Mouse (Mus musculus) layer of hippocampus, postnatal 10 days (tissue): Measurements from ENCODE around the gene Gpcpd1. TPM values are rescaled to one million over a fixed set of nuclear protein-coding genes. Genes with fewer than 3 reads are reported as not detected.

Experiments used
- DNase-seq, 2 experiments: peaks; one replicate each; pipeline ENCODE4 v3.0.0; 2021; ENCODE audit warnings: low spot score in 2 of 2
- total RNA-seq, 2 experiments: library from RNA; stranded (reverse); gene quantifications; 2 replicates each; pipeline ENCODE4 v1.2.3; 2021

Gene Gpcpd1
- total RNA-seq, 2 experiments from 2014 or later: 99.4 to 112 TPM

- DNase-seq: no peak
These were observed 2.5 kb upstream of the Gpcpd1 start for GRCm38 (mm10) chr2:132589906-132590538.

GRCm38 (mm10) chr2:132586006-132586405 lies 1.5 kb downstream of the Gpcpd1 start:
- DNase-seq: no peak

GRCm38 (mm10) chr2:132584191-132584590 lies 3.3 kb downstream of the Gpcpd1 start:
- DNase-seq: no peak

DNA sequence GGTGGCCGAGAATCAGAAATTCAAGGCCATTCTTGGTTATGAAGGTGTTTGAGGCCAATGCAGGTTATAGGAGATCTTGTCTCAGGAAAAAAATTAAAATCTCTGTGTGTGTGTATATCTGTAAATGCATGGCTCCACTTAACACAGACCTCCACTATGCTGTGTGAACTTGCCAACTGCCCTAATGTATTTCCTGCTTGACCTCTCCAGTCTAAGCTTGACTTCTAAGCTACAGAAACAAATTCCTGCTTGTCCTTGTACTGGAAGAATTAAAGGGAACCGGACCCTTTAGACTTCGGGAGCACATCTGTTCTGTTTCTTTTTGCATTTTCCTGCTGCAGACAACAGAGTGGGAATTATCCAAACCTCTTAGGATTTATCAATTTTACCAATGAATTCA lies 4.4 kb downstream of the Gpcpd1 start:
- DNase-seq: no peak

- DNase-seq: peak; percentile 84
These were observed 5.3 kb downstream of the Gpcpd1 start for GRCm38 (mm10) chr2:132582227-132582626.

- DNase-seq: no peak
These were observed 7.8 kb downstream of the Gpcpd1 start for GRCm38 (mm10) chr2:132579689-132580088.

- DNase-seq: no peak
These were observed 8.8 kb downstream of the Gpcpd1 start for GRCm38 (mm10) chr2:132578711-132579110.

DNA sequence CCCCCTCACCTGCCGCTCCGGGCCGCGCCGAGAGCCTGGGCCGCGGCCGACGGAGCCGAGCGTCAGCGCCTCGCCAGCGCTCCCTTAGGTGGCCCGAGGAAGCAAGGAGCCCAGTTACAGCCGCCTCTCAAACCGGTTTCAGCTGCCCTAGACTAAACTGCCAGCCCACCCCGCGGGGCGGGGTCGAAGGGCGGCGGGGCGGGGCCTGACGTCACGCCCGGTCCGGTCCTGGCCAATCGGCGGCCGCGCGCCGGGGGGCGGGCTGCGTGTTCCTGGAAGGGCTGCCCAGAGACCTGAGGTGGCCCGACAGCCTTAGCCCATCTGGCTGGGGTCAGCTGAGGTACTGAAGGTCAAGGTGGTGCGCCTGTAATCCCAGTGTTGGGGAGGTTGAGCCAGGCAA lies 9.5 kb downstream of the Gpcpd1 start:
- peak; percentile 97 to 98 for DNase-seq

DNA sequence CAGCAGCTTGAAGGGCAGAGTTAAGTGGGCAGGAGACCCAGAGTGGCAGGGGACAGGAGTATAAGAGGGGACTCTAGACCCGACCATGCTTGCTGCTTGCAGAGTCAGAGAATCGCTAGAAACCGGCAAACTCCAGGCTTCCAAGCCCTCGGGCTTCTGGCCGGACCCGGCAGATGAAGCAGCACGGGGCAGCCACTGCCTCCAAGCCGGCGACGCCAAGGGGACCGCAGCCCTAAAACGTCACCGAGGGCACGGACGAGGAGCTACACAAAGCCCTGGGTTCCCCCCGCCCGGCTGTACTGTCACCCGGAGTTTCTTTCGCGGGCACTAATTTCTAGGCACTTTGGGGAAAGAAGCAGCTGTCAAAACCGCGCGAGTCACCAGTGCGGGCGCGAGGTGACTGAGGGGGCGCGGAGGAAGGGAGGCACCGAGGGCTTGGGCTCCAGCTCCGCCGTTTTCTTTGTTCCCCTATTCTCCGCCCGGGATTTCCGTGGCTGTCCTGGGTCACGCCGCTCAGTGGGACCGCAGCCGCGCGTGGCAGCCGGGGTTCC lies 10.0 kb downstream of the Gpcpd1 start:
- peak in 1 of 2 experiments; percentile 64 for DNase-seq

GRCm38 (mm10) chr2:132576522-132577135 lies 10.9 kb downstream of the Gpcpd1 start:
- no peak for DNase-seq

GRCm38 (mm10) chr2:132575759-132576439 lies 11.6 kb downstream of the Gpcpd1 start:
- peak; percentile 44 to 45 for DNase-seq

- DNase-seq: no peak
These were observed 12.3 kb downstream of the Gpcpd1 start for GRCm38 (mm10) chr2:132575256-132575655.

- DNase-seq: no peak
These were observed 14.2 kb downstream of the Gpcpd1 start for GRCm38 (mm10) chr2:132573280-132573679.

- peak in 1 of 2 experiments; percentile 3 for DNase-seq
These were observed 14.9 kb downstream of the Gpcpd1 start for GRCm38 (mm10) chr2:132572651-132573050.

DNA sequence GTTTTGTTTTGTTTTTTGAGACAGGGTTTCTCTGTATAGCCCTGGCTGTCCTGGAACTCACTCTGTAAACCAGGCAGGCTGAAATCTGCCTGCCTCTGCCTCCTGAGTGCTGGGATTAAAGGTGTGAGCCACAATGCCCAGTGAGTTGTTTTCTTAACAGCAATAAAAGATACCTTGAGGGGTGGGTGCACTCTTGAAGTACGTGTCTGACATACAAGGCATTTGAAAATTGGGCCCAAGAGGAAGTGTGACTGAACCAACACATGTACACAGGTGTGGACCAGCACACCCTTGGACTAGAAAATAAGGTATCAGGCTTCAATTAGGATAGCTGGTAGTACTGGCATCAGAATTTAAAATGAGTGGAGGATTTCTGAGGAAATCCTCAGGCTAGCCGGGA lies 16.2 kb downstream of the Gpcpd1 start:
- DNase-seq: no peak

- DNase-seq: no peak
These were observed 16.7 kb downstream of the Gpcpd1 start for GRCm38 (mm10) chr2:132570869-132571268.

DNA sequence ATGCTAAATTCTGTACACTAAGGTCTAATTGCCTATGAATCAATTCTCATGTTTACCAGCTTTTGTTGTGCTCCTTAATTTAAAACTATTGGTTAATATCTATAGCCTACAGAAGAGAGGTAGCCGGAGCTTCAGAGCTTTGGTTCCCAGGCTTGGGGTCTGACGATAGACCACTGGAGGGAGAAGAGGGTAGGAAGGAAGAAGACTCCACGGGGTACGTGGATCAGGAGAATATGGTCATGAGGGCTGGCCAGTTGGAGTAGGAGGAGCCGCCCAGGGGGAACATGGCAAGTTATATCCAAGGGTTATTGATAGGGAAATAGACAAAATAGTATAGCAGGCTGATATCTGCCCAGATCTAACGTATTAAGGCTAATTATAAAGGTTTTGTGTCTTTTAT lies 17.8 kb downstream of the Gpcpd1 start:
- no peak for DNase-seq

GRCm38 (mm10) chr2:132567414-132567813 lies 20.1 kb downstream of the Gpcpd1 start:
- DNase-seq: no peak

DNA sequence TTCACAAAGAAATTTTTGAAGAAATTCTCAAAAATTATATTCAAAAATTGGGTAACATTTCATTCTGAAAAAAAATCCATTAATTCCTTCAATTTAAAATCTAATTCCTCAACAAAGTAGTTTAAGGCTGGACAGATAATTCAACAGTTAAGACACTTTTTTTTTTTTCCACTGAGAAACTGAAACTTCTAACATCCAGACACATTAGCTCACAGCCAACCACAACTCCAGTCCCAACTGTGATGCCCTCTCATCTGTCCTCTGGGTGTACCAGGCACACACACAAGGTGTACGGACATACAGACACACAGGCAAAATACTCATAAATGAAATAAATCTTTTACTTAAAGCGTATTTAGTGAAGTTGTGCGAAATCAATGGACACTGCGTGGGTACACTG lies 25.7 kb downstream of the Gpcpd1 start:
- DNase-seq: no peak

DNA sequence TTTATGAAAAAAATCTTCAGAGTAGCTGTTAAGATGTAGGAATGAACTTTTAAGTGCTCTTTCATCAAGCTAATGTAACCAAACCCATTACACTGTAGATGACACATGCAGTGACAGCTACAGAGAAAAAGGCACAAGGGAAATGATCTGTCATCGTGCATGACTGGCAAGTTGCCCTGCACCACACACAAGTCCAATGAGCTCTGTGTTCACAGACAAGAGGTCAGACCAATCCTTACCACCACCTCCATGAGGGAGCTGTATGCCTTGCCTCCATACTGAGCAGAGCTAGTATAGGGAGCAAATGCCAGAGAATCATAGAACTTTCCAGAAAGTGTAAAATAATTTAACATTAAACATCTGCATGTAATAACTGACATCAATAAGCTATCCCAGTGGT lies 59.7 kb downstream of the Gpcpd1 start:
- DNase-seq: no peak

DNA sequence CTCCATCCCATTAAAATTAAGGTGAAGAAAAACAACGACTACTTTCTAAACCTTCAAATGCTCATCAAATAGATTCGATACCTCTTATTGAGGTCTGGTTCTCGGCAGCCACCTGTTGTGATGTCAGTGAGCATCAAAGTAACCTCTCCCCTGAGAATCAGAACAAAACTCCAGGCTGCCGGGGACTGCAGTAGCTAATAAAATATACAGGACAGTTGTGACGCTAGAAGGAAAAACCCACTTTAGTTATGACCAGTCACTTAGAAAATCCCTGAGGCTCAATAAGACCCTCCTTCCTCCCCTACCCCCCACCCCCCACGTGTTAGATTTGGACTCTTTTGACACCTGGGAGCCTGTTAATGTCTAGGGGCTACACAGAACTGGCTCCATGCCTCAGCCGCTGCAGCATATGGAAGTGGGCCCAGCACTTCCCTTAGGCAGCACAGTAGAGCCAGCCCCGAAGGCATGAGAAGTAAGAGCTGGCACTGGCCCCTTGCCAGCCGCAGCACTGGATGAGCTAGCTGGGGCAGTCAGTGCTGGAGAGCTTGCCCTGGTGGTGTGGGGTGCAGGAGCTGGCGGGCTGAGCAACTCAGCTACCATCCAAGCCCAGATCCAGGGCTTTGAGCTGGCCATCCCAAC lies 60.5 kb downstream of the Gpcpd1 start:
- DNase-seq: peak; percentile 37 to 57

- no peak for DNase-seq
These were observed 61.4 kb downstream of the Gpcpd1 start for GRCm38 (mm10) chr2:132526110-132526509.
